Mouse (Mus musculus) hindbrain, postnatal 0 days (tissue): ENCODE results near the gene Sort1. TPM values are rescaled to one million over a fixed set of nuclear protein-coding genes. Genes with fewer than 3 reads are reported as not detected.

ENCODE experiments used
- ATAC-seq: fragments of 200-750 bp; cut with Nextera tagmentation; 2 replicates; pipeline ENCODE4 v1.8.0; 2017; ENCODE audit warnings: mild to moderate bottlenecking, moderate TSS enrichment, moderate library complexity
- DNase-seq: peaks from one replicate; pipeline ENCODE4 v3.0.0-alpha.2; 2015; ENCODE audit warnings: low spot score
- H3K27ac ChIP-seq: fragments of 300-500 bp; sonication (generic); 2 replicates; pipeline ENCODE4 v1.5.1; 2014; ENCODE audit warnings: mild to moderate bottlenecking
- H3K27me3 ChIP-seq: fragments of 300-500 bp; sonication (generic); 2 replicates; pipeline ENCODE4 v1.6.1; 2014; ENCODE audit warnings: low read length, mixed read lengths; ENCODE audit not compliant: insufficient read depth
- H3K36me3 ChIP-seq: fragments of 300-500 bp; sonication (generic); 2 replicates; pipeline ENCODE4 v1.6.1; 2014; ENCODE audit warnings: low read length, mixed read lengths; ENCODE audit not compliant: insufficient read depth
- H3K4me1 ChIP-seq: fragments of 300-500 bp; sonication (generic); 2 replicates; pipeline ENCODE4 v1.6.1; 2014; ENCODE audit warnings: antibody characterized with exemption, low read length, mixed read lengths; ENCODE audit not compliant: insufficient read depth
- H3K4me2 ChIP-seq: fragments of 300-500 bp; sonication (generic); 2 replicates; pipeline ENCODE4 v1.6.1; 2014; ENCODE audit warnings: low read depth, mild to moderate bottlenecking, low read length, moderate library complexity, mixed read lengths
- H3K4me3 ChIP-seq: fragments of 300-500 bp; sonication (generic); 2 replicates; pipeline ENCODE4 v1.5.1; 2014; ENCODE audit warnings: low read length
- H3K9ac ChIP-seq: fragments of 300-500 bp; sonication (generic); replicated peaks from 2 replicates; pipeline ENCODE4 v1.6.1; 2014; ENCODE audit warnings: mild to moderate bottlenecking, low read length, moderate library complexity, mixed read lengths
- H3K9me3 ChIP-seq: fragments of 300-500 bp; sonication (generic); 2 replicates; pipeline ENCODE4 v1.6.1; 2016; ENCODE audit warnings: low read length, mixed read lengths
- CTCF ChIP-seq: IDR thresholded peaks from 2 replicates; pipeline ENCODE4 v1.5.1; 2016; ENCODE audit warnings: antibody characterized with exemption, control low read depth, low read depth
- WGBS: fragments of 180-500 bp; shearing (Covaris S2); extraction: QIAGEN DNeasy Blood & Tissue Kit; methylation state at CpG from one replicate; pipeline ENCODE4 v1.1.7; 2014; 5-methylcytosine and 5-hydroxymethylcytosine counted together
- polyA plus RNA-seq: library from polyadenylated mRNA; unstranded; fragments of >200 nt; fragmentation: Nextera tagmentation; extraction: Ambion mirVana; gene quantifications from 2 replicates; pipeline ENCODE4 v1.2.1, GENCODE M21; 2015
- total RNA-seq: library from RNA; depleted of rRNA; stranded (reverse); fragments of >200 nt; gene quantifications from 2 replicates; pipeline ENCODE4 v1.2.3, GENCODE M21; 2014

Sort1 gene
- total and polyA plus RNA-seq, 2 experiments from 2014 or later = 13.3 to 65.0 TPM

GRCm38 (mm10) chr3:108378875-108379663 is 95.2 kb downstream of the Sort1 start:
- no peaks in the 10 kb centered on the region for H3K36me3 ChIP-seq

DNA sequence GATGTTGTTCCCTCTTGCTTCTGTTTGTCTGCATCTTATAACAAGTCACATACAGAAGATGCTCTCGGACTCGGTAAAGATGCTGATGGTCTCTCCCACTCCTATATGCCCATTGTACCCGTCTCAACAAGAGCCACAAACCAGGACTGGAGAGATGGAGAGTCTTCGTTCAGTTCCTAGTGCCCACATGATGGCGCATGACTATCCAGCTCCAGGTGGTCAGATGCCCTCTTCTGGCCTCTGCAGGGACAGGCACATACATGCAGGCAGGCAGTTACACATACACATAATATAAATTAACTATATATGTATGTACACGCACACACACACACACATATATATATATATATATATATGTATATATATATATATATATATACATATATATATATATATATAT is 96.8 kb downstream of the Sort1 start:
- Histone ChIP-seq H3K27ac (no peak overlapping the region), H3K9ac (no peak overlapping the region)
- TF ChIP-seq CTCF = peak; percentile 60

More at GRCm38 (mm10) chr3:108378875-108379663, 95.2 kb downstream of the Sort1 start:
- DNase-seq (peak; percentile 42), ATAC-seq (no peak)
- Histone ChIP-seq H3K9ac (no peak overlapping the region), H3K27me3 (no peaks in the 10 kb centered on the region), H3K4me2 (no peak overlapping the region), H3K4me3 (no peak overlapping the region), H3K4me1 (no peaks in the 10 kb centered on the region), H3K9me3 (no peaks in the 10 kb centered on the region), H3K27ac (peak overlapping the region; percentile 32; the same call in 1 of the 2 replicates)
- WGBS = 61% methylated on average over 7 of the region's 7 CpGs
- TF ChIP-seq CTCF = no peak

DNA sequence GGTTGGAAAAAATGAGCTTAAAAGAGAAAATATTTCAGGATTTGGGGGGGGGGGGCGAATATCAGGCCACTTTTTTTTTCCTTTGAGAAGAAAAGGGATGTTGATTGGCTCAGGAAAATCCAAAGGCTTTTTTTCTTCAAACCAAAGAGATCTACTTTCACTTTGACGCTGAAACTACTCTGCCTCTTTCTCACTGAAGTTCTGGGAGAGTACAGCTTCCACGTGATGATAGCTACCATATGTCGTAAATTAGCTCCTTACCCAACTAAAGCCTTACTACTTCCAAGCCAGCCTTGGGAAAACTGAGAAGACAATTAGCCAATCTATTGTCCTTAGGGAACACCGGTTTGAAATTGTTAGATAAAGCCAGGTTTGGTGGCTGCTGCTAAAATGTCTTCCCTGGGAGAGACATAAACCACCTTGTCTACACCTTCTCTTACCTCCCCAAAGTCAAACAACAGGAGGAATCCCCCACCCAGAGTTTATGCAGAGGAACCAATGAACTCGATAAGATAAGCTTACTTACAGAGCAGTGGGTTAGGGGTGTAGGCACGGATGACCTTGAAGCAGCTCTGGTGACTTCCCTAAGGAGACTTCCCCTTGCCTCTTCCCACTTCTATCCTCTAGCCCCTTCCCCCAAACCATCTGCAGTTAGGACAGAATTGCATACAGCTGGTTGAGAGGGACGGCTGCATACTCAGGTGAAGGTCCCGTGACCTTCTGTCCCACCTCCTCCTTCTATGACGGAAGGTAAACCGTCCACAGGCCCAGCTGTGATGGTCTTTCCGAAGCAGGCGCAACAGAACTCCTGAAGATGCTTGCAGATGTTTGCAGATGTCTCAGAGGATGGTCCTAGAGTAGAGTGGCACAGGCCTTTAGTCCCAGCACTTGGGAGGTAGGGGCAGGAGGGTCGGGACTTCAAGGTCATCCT is 98.3 kb downstream of the Sort1 start:
- H3K9ac ChIP-seq = no peak overlapping the region

More for the DNA sequence above, 96.8 kb downstream of the Sort1 start:
- H3K4me3 ChIP-seq = no peak overlapping the region
- H3K9me3 ChIP-seq = no peaks in the 10 kb centered on the region
- 79% methylated on average over 6 of the region's 6 CpGs for WGBS
- H3K4me2 ChIP-seq = no peak overlapping the region
- ATAC-seq (no peak), DNase-seq (peak; percentile 24)
- H3K27me3 ChIP-seq = no peaks in the 10 kb centered on the region
- no peaks in the 10 kb centered on the region for H3K4me1 ChIP-seq
- H3K36me3 ChIP-seq = no peaks in the 10 kb centered on the region

DNA sequence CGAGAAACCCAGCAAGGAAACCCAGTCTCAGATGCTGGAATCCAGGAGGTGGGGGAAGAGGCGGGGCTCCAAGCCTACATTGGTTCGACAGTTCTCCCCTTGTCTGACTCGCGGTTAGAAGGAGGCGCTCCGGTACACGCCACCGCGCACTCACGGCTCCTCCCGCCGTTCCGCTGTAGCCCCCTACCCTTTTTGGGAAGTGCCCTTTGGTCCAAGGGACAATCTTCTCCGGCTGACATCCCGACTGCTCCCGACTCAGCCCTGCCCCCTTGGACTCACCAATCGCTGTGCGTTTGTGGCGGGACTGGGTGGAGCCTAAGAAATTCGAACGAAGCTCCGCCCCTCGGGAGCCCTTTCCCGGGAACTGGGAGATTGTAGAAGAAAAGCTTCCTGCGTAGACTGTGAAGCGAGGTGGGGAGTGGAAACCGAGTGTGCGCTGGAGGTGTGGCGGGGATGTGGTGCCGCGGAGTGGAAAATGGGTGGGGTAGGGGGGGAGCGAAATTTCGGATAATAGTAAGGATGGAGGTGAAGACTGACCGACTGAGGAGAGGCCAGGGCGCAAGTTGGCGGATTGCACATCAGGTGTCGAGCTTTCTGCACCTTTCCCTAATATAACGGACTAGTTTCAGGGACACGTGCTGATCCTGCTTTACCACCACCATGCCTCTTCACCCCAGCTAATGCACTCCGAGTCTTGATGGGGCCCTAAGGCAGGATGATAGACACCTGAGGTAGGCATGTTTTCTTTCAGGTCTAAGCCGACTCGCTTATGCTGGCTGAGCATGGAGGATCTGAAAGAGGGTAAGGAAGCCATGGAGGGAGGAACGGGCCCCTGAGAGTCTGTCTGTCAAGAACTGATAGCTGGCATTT is 99.8 kb downstream of the Sort1 start, which contains the start of gene Psrc1:
Gene Psrc1 (plus strand): TSS at position 355 of the 870 bp plus-strand sequence.
- H3K4me1 ChIP-seq = no peaks in the 10 kb centered on the region
- H3K36me3 ChIP-seq = no peaks in the 10 kb centered on the region
- DNase-seq (peak; percentile 93), ATAC-seq (peak; percentile 94)
- H3K9me3 ChIP-seq = no peaks in the 10 kb centered on the region
- peak within 1 kb of the TSS; percentile 43; the same call in 1 of the 2 replicates for H3K9ac ChIP-seq
- 1% methylated on average over 44 of the region's 44 CpGs for WGBS
- H3K4me3 ChIP-seq = peak within 1 kb of the TSS; percentile 64
- H3K27me3 ChIP-seq = no peaks in the 10 kb centered on the region
- TF ChIP-seq CTCF = peak; percentile 19; the same call in 1 of the 2 replicates
- H3K4me2 ChIP-seq = peak within 1 kb of the TSS; percentile 78
- no peak within 1 kb of the TSS; the same call in 1 of the 2 replicates for H3K27ac ChIP-seq

More for the DNA sequence above, 98.3 kb downstream of the Sort1 start:
- Histone ChIP-seq H3K36me3 (no peaks in the 10 kb centered on the region), H3K27ac (no peak overlapping the region), H3K27me3 (no peaks in the 10 kb centered on the region), H3K4me2 (no peak overlapping the region), H3K4me3 (no peak overlapping the region), H3K4me1 (no peaks in the 10 kb centered on the region), H3K9me3 (no peaks in the 10 kb centered on the region)
- ATAC-seq (no peak), DNase-seq (no peak)
- no peak for TF ChIP-seq CTCF
- WGBS = 79% methylated on average over 14 of the region's 14 CpGs

DNA sequence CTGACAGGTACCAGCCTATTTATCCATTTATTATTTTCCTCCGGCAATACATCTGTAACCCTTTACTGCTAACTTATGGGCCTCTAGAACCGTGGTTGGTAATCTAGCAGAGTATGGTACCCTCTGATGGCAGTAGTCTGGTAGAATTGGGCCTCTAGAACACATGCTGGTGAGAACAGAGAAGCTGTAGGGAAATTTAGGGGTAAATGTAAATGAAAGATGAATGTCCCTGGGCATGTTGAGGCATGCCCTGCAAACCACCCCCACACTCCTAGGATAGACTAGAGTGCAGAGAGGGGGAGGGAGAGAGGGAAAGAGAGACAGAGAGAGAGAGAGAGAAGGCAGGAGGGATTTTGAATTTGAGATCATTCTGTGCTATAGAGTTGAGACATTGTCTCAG is 100.5 kb downstream of the Sort1 start:
- ATAC-seq = no peak
- H3K4me3 ChIP-seq = peak overlapping the region; percentile 64
- 41% methylated on average over 2 of the region's 2 CpGs for WGBS
- H3K36me3 ChIP-seq = no peaks in the 10 kb centered on the region
- no peaks in the 10 kb centered on the region for H3K27me3 ChIP-seq
- no peak overlapping the region for H3K9ac ChIP-seq
- no peaks in the 10 kb centered on the region for H3K9me3 ChIP-seq
- no peaks in the 10 kb centered on the region for H3K4me1 ChIP-seq
- H3K27ac ChIP-seq = no peak overlapping the region
- no peak for TF ChIP-seq CTCF
- H3K4me2 ChIP-seq = peak overlapping the region; percentile 78
- no peak for DNase-seq

- H3K9ac ChIP-seq = no peak overlapping the region
- H3K4me1 ChIP-seq = no peaks in the 10 kb centered on the region
- H3K4me2 ChIP-seq = no peak overlapping the region
- no peak overlapping the region for H3K27ac ChIP-seq
- no peak overlapping the region for H3K4me3 ChIP-seq
- no peaks in the 10 kb centered on the region for H3K36me3 ChIP-seq
- TF ChIP-seq CTCF = no peak
- no peaks in the 10 kb centered on the region for H3K9me3 ChIP-seq
- no peak for DNase-seq
- ATAC-seq = no peak
- H3K27me3 ChIP-seq = no peaks in the 10 kb centered on the region
- WGBS = 88% methylated on average over 10 of the region's 10 CpGs
These were observed 102.3 kb downstream of the Sort1 start for GRCm38 (mm10) chr3:108386186-108386585.
